10 mouse cellular contexts compared by ENCODE assay signal in genomic region chr9:57209316-57209715, GRCm38 (mm10). TPM values are rescaled to one million over a fixed set of nuclear protein-coding genes. Genes with fewer than 3 reads are reported as not detected.
A peak's percentile ranks its signal among the peaks of the same experiment; 100 is the strongest.
DNase-seq lines count a peak whose midpoint lies in the region; ATAC-seq and TF ChIP-seq lines count a peak whose summit lies in the region.
"Had no signal": no experiment of that assay in that cellular context is flagged by ENCODE, and none has a peak within 500 bp of the region (broad histone marks: within the 10 kb centered on the region; RNA-seq: fewer than 3 reads in every experiment).

No protein-coding gene starts in this region.

- H3K4me2 ChIP-seq in midbrain, embryonic 11.5 days, result no peak overlapping the region
- H3K4me2 ChIP-seq in midbrain, embryonic 13.5 days (replicated peaks), result no peak overlapping the region
- no peak overlapping the region for H3K4me2 ChIP-seq in limb, embryonic 14.5 days (replicated peaks; ENCODE audit: low read depth, low read length, severe bottlenecking)

- H3K4me1 ChIP-seq in midbrain, embryonic 11.5 days (ENCODE audit: control insufficient read depth, insufficient read depth, low read length), result no peaks in the 10 kb centered on the region
- no peaks in the 10 kb centered on the region for H3K4me1 ChIP-seq in midbrain, embryonic 13.5 days (replicated peaks)
- H3K4me1 ChIP-seq in limb, embryonic 14.5 days (ENCODE audit: control insufficient read depth, insufficient read depth, low read length), result no peaks in the 10 kb centered on the region

- no peaks in the 10 kb centered on the region for H3K36me3 ChIP-seq in midbrain, embryonic 11.5 days (ENCODE audit: control insufficient read depth, insufficient read depth, low read length)
- no peaks in the 10 kb centered on the region for H3K36me3 ChIP-seq in midbrain, embryonic 13.5 days
- no peaks in the 10 kb centered on the region for H3K36me3 ChIP-seq in limb, embryonic 14.5 days (ENCODE audit: control insufficient read depth, insufficient read depth, low read length)

- WGBS in midbrain, embryonic 11.5 days, result 36% methylated on average over 3 of the region's 3 CpGs
- 31% methylated on average over 3 of the region's 3 CpGs for WGBS in midbrain, embryonic 13.5 days
- WGBS in limb, embryonic 14.5 days, result 30% methylated on average over 3 of the region's 3 CpGs

- peak; percentile 22 for DNase-seq in cerebellum, adult 11 months
- DNase-seq in midbrain, embryonic 11.5 days (ENCODE audit: low spot score, missing footprints), result peak; percentile 90
- DNase-seq in brain, embryonic 14.5 days (ENCODE audit: low read depth), result peak; percentile 73
- DNase-seq in heart, postnatal 14 days, result peak; percentile 40 to 44
- DNase-seq in limb, embryonic 14.5 days (ENCODE audit: low spot score), result peak; percentile 53
- peak; percentile 38 for DNase-seq in thymus, postnatal 14 days

- H3K27ac ChIP-seq in midbrain, embryonic 11.5 days (ENCODE audit: low read depth, low read length), result no peak overlapping the region
- no peak overlapping the region for H3K27ac ChIP-seq in midbrain, embryonic 13.5 days
- no peak overlapping the region for H3K27ac ChIP-seq in limb, embryonic 14.5 days (replicated peaks; ENCODE audit: low read depth, low read length)

- TF ChIP-seq CTCF in brain, embryonic 14.5 days (IDR thresholded peaks at IDR 0.05; ENCODE audit: borderline replicate concordance, extremely low read depth, insufficient read depth, insufficient read length), result peak; percentile 56; the same call in 1 of the 2 replicates

- no peak for TF ChIP-seq POLR2A in brain, embryonic 14.5 days (IDR thresholded peaks at IDR 0.05; ENCODE audit: borderline replicate concordance, extremely low read depth, insufficient read depth, insufficient read length, poor library complexity, severe bottlenecking)
- TF ChIP-seq POLR2A in limb, embryonic 14.5 days (IDR thresholded peaks at IDR 0.05; ENCODE audit: borderline replicate concordance, extremely low read depth, insufficient read depth, insufficient read length), result no peak

- no peak for ATAC-seq in cerebellum, adult (ENCODE audit: insufficient number of reproducible peaks, low FRiP score, low TSS enrichment)
- ATAC-seq in midbrain, embryonic 11.5 days (ENCODE audit: low FRiP score), result no peak
- no peak for ATAC-seq in midbrain, embryonic 13.5 days
- no peak for ATAC-seq in limb, embryonic 14.5 days (ENCODE audit: low FRiP score, low read depth)

- H3K9ac ChIP-seq in midbrain, embryonic 11.5 days (ENCODE audit: low read length), result no peak overlapping the region
- no peak overlapping the region for H3K9ac ChIP-seq in midbrain, embryonic 13.5 days (replicated peaks)
- H3K9ac ChIP-seq in limb, embryonic 14.5 days (ENCODE audit: low read depth, low read length, severe bottlenecking), result no peak overlapping the region

- H3K4me3 ChIP-seq in midbrain, embryonic 11.5 days (ENCODE audit: low read depth, low read length), result no peak overlapping the region
- no peak overlapping the region for H3K4me3 ChIP-seq in midbrain, embryonic 13.5 days (replicated peaks)
- H3K4me3 ChIP-seq in limb, embryonic 14.5 days (replicated peaks; ENCODE audit: low read length), result no peak overlapping the region

- H3K9me3 ChIP-seq in midbrain, embryonic 11.5 days (ENCODE audit: control insufficient read depth, low read length), result no peaks in the 10 kb centered on the region
- no peaks in the 10 kb centered on the region for H3K9me3 ChIP-seq in midbrain, embryonic 13.5 days
- H3K9me3 ChIP-seq in limb, embryonic 14.5 days (ENCODE audit: control insufficient read depth, low read length), result no peaks in the 10 kb centered on the region

- no peaks in the 10 kb centered on the region for H3K27me3 ChIP-seq in midbrain, embryonic 11.5 days (ENCODE audit: control insufficient read depth, insufficient read depth, low read length)
- no peaks in the 10 kb centered on the region for H3K27me3 ChIP-seq in midbrain, embryonic 13.5 days
- H3K27me3 ChIP-seq in limb, embryonic 14.5 days (ENCODE audit: control insufficient read depth, insufficient read depth, low read length), result no peaks in the 10 kb centered on the region

- intact Hi-C loops in heart, postnatal 14 days (cut with DNase I), result loop anchor here (2.0 to 5.0 kb wide), 3 partner anchors 53 to 308 kb away; partner anchors contain the start of gene 1700017B05Rik

RNA-seq across cellular contexts. Expression of gene Trcg1, which starts 27.0 kb away (rescaled TPM):
- not detected in 2 replicates for polyA plus RNA-seq in midbrain, embryonic 11.5 days (2014; fragmentation: Nextera tagmentation; extraction: Ambion mirVana)
- polyA plus RNA-seq in midbrain, embryonic 13.5 days (2015; fragmentation: Nextera tagmentation; extraction: Ambion mirVana), result not detected in 2 replicates
- not detected in 2 replicates for polyA plus RNA-seq in brain, embryonic 14.5 days (2012; rRNA removed)
- not detected for total RNA-seq in heart, postnatal 14 days (2021)
- polyA plus RNA-seq in limb, embryonic 14.5 days (2012; rRNA removed), result not detected in 2 replicates
- polyA plus RNA-seq in limb, embryonic 14.5 days (2014; fragmentation: Nextera tagmentation; extraction: Ambion mirVana), result not detected in 2 replicates
- polyA plus RNA-seq: gonadal fat pad, adult 2 months; lung, embryonic 16.5 days had no signal

RNA-seq across cellular contexts. Expression of gene Commd4, which starts 51.2 kb away (rescaled TPM):
- 91.6 and 100.0 TPM in 2 replicates for polyA plus RNA-seq in midbrain, embryonic 11.5 days (2014; fragmentation: Nextera tagmentation; extraction: Ambion mirVana)
- polyA plus RNA-seq in midbrain, embryonic 13.5 days (2015; fragmentation: Nextera tagmentation; extraction: Ambion mirVana), result 169 and 177 TPM in 2 replicates
- polyA plus RNA-seq in brain, embryonic 14.5 days (2012; rRNA removed), result 174 and 315 TPM in 2 replicates
- 10 to 100 TPM; 27.3 to 28.9 TPM for total RNA-seq in heart, postnatal 14 days (2021)
- polyA plus RNA-seq in limb, embryonic 14.5 days (2012; rRNA removed), result 125 and 147 TPM in 2 replicates
- polyA plus RNA-seq in limb, embryonic 14.5 days (2014; fragmentation: Nextera tagmentation; extraction: Ambion mirVana), result 93.2 and 95.2 TPM in 2 replicates

RNA-seq across cellular contexts. Expression of gene 1700017B05Rik, which starts 53.1 kb away (rescaled TPM):
- 6.4 and 9.3 TPM in 2 replicates for polyA plus RNA-seq in midbrain, embryonic 11.5 days (2014; fragmentation: Nextera tagmentation; extraction: Ambion mirVana)
- polyA plus RNA-seq in midbrain, embryonic 13.5 days (2015; fragmentation: Nextera tagmentation; extraction: Ambion mirVana), result 4.4 and 5.6 TPM in 2 replicates
- polyA plus RNA-seq in brain, embryonic 14.5 days (2012; rRNA removed), result 2.0 and 3.5 TPM in 2 replicates
- 10 to 100 TPM; 15.5 to 16.4 TPM for total RNA-seq in heart, postnatal 14 days (2021)
- 11.1 and 12.5 TPM in 2 replicates for polyA plus RNA-seq in limb, embryonic 14.5 days (2012; rRNA removed)
- 18.0 and 18.8 TPM in 2 replicates for polyA plus RNA-seq in limb, embryonic 14.5 days (2014; fragmentation: Nextera tagmentation; extraction: Ambion mirVana)

Comparison
In these comparisons a context has a peak if more than half of its experiments do, and no peak if none do; other contexts are left out.
1. DNase-seq: peak in every context shown above with its lines; median percentile 90 in midbrain, embryonic 11.5 days; 73 in brain, embryonic 14.5 days; 53 in limb, embryonic 14.5 days; 42 in heart, postnatal 14 days; 38 in thymus, postnatal 14 days; 22 in cerebellum, adult 11 months.